Mouse (Mus musculus): ENCODE measurements around the gene Atp6v1fnb.

GRCm38 (mm10) chr6:29445354-29445753 is 25.9 kb upstream of the Atp6v1fnb start:
- TF ChIP-seq CTCF (IDR thresholded peaks at IDR 0.05) (no peak), EP300 (IDR thresholded peaks at IDR 0.05) (no peak)
